Mouse (Mus musculus): ENCODE results near the gene Flot1.

The Flot1 gene

GRCm38 (mm10) chr17:35810900-35811648, 12.0 kb upstream of the Flot1 start:
- no peak for DNase-seq (ENCODE audit: low read depth, low spot score)

GRCm38 (mm10) chr17:35812307-35812706, 10.7 kb upstream of the Flot1 start:
- DNase-seq (ENCODE audit: low read depth, low spot score) = no peak

- no peak for DNase-seq (ENCODE audit: low read depth, low spot score)
Observed at GRCm38 (mm10) chr17:35812736-35813135, 10.3 kb upstream of the Flot1 start.

- DNase-seq (ENCODE audit: low read depth, low spot score) = no peak
Observed at GRCm38 (mm10) chr17:35813245-35813647, 9.8 kb upstream of the Flot1 start.

GRCm38 (mm10) chr17:35813653-35814052, 9.4 kb upstream of the Flot1 start:
- DNase-seq (ENCODE audit: low read depth, low spot score) = no peak

GRCm38 (mm10) chr17:35814678-35815077, 8.4 kb upstream of the Flot1 start:
- no peak for DNase-seq (ENCODE audit: low read depth, low spot score)

GRCm38 (mm10) chr17:35815836-35816235, 7.2 kb upstream of the Flot1 start:
- no peak for DNase-seq (ENCODE audit: low read depth, low spot score)

GRCm38 (mm10) chr17:35816686-35817085, 6.3 kb upstream of the Flot1 start:
- DNase-seq (ENCODE audit: low read depth, low spot score) = no peak

- no peak for DNase-seq (ENCODE audit: low read depth, low spot score)
Observed at GRCm38 (mm10) chr17:35817226-35817625, 5.8 kb upstream of the Flot1 start.

- DNase-seq (ENCODE audit: low read depth, low spot score) = no peak
Observed at GRCm38 (mm10) chr17:35820111-35820510, 2.9 kb upstream of the Flot1 start.

- no peak for DNase-seq (ENCODE audit: low read depth, low spot score)
Observed at GRCm38 (mm10) chr17:35821439-35822430, 1.3 kb upstream of the Flot1 start, which contains the start of gene Ier3. Ier3 (plus strand) TSS chr17:35821684.

GRCm38 (mm10) chr17:35822564-35822963, 466 bp upstream of the Flot1 start:
- no peak for DNase-seq (ENCODE audit: low read depth, low spot score)

- no peak for DNase-seq (ENCODE audit: low read depth, low spot score)
Observed at GRCm38 (mm10) chr17:35824402-35824801, 1.4 kb downstream of the Flot1 start.

- no peak for DNase-seq (ENCODE audit: low read depth, low spot score)
Observed at GRCm38 (mm10) chr17:35825109-35825850, 2.2 kb downstream of the Flot1 start.

GRCm38 (mm10) chr17:35829737-35830136, 6.7 kb downstream of the Flot1 start:
- DNase-seq (ENCODE audit: low read depth, low spot score) = no peak

- no peak for DNase-seq (ENCODE audit: low read depth, low spot score)
Observed at GRCm38 (mm10) chr17:35832400-35833238, 9.6 kb downstream of the Flot1 start.

GRCm38 (mm10) chr17:35833239-35833751, 10.3 kb downstream of the Flot1 start:
- no peak for DNase-seq (ENCODE audit: low read depth, low spot score)

- DNase-seq (ENCODE audit: low read depth, low spot score) = no peak
Observed at GRCm38 (mm10) chr17:35833894-35834293, 10.9 kb downstream of the Flot1 start.

- DNase-seq (ENCODE audit: low read depth, low spot score) = no peak
Observed at GRCm38 (mm10) chr17:35834696-35835422, 11.8 kb downstream of the Flot1 start.

All from WW6 (cell line).